Mouse (Mus musculus) forebrain, postnatal 0 days (tissue): ENCODE measurements around the gene Fcgr2b. TPM values are rescaled to one million over a fixed set of nuclear protein-coding genes. Genes with fewer than 3 reads are reported as not detected.
"Not testable (repeated sequence)": the region's sequence is repeated elsewhere in the genome, so short reads cannot be mapped to it uniquely, and the experiment has no call there.

Experiments used
- ATAC-seq: fragments of 200-750 bp; cut with Nextera tagmentation; 2 replicates; pipeline ENCODE4 v1.8.0; 2017; ENCODE audit warnings: mild to moderate bottlenecking, moderate library complexity
- DNase-seq: peaks from one replicate; pipeline ENCODE4 v3.0.0-alpha.2; 2015
- H3K27ac ChIP-seq: fragments of 300-500 bp; sonication (generic); 2 replicates; pipeline ENCODE4 v1.5.1; 2014; ENCODE audit warnings: low read depth, mild to moderate bottlenecking, antibody characterized with exemption, low read length, moderate library complexity, mixed read lengths
- H3K27me3 ChIP-seq: fragments of 300-500 bp; sonication (generic); 2 replicates; pipeline ENCODE4 v1.6.1; 2014; ENCODE audit warnings: mild to moderate bottlenecking, low read length, mixed read lengths; ENCODE audit not compliant: insufficient read depth
- H3K36me3 ChIP-seq: fragments of 300-500 bp; sonication (generic); 2 replicates; pipeline ENCODE4 v1.6.1; 2014; ENCODE audit warnings: mild to moderate bottlenecking, moderate library complexity; ENCODE audit not compliant: insufficient read depth
- H3K4me1 ChIP-seq: fragments of 300-500 bp; sonication (generic); 2 replicates; pipeline ENCODE4 v1.6.1; 2014; ENCODE audit warnings: antibody characterized with exemption; ENCODE audit not compliant: insufficient read depth
- H3K4me2 ChIP-seq: fragments of 300-500 bp; sonication (generic); 2 replicates; pipeline ENCODE4 v1.6.1; 2014; ENCODE audit warnings: low read depth, mild to moderate bottlenecking, moderate library complexity
- H3K4me3 ChIP-seq: fragments of 300-500 bp; sonication (generic); 2 replicates; pipeline ENCODE4 v1.5.1; 2014; ENCODE audit warnings: low read depth, low read length, mixed read lengths
- H3K9ac ChIP-seq: fragments of 300-500 bp; sonication (generic); 2 replicates; pipeline ENCODE4 v1.6.1; 2014; ENCODE audit warnings: mild to moderate bottlenecking
- H3K9me3 ChIP-seq: fragments of 300-500 bp; sonication (generic); 2 replicates; pipeline ENCODE4 v1.6.1; 2016; ENCODE audit warnings: low read length
- CTCF ChIP-seq: sonication (generic); IDR thresholded peaks from 2 replicates; pipeline ENCODE4 v1.5.1; 2016; ENCODE audit warnings: antibody characterized with exemption, control low read depth, low read depth
- WGBS: fragments of 180-500 bp; shearing (Covaris S2); extraction: QIAGEN DNeasy Blood & Tissue Kit; methylation state at CpG from one replicate; pipeline ENCODE4 v1.1.7; 2014; 5-methylcytosine and 5-hydroxymethylcytosine counted together
- polyA plus RNA-seq: library from polyadenylated mRNA; unstranded; fragments of >200 nt; fragmentation: Nextera tagmentation; extraction: Ambion mirVana; gene quantifications from 2 replicates; pipeline ENCODE4 v1.2.1, GENCODE M21; 2015
- total RNA-seq: library from RNA; depleted of rRNA; stranded (reverse); fragments of >200 nt; gene quantifications from 2 replicates; pipeline ENCODE4 v1.2.3, GENCODE M21; 2014

Gene Fcgr2b
- total and polyA plus RNA-seq, 2 experiments from 2014 or later = 2.3 to 3.9 TPM

- Histone ChIP-seq H3K27me3 (no peaks in the 10 kb centered on the region), H3K9me3 (no peaks in the 10 kb centered on the region), H3K4me3 (no peak overlapping the region), H3K4me2 (no peak overlapping the region), H3K4me1 (no peaks in the 10 kb centered on the region), H3K36me3 (no peaks in the 10 kb centered on the region), H3K9ac (no peak overlapping the region), H3K27ac (no peak overlapping the region)
- TF ChIP-seq CTCF = no peak
- WGBS = 74% methylated on average over 7 of the region's 7 CpGs
- DNase-seq = no peak
- ATAC-seq = no peak
Observed at GRCm38 (mm10) chr1:170975751-170976161, 591 bp downstream of the Fcgr2b start.

GRCm38 (mm10) chr1:170975350-170975749 is 997 bp downstream of the Fcgr2b start:
- not testable (repeated sequence) for ATAC-seq, H3K4me3 ChIP-seq, H3K4me2 ChIP-seq, DNase-seq, H3K4me1 ChIP-seq, H3K9me3 ChIP-seq, H3K36me3 ChIP-seq, H3K27me3 ChIP-seq, H3K27ac ChIP-seq, H3K9ac ChIP-seq
- WGBS = 86% methylated on average over 2 of the region's 2 CpGs

DNA sequence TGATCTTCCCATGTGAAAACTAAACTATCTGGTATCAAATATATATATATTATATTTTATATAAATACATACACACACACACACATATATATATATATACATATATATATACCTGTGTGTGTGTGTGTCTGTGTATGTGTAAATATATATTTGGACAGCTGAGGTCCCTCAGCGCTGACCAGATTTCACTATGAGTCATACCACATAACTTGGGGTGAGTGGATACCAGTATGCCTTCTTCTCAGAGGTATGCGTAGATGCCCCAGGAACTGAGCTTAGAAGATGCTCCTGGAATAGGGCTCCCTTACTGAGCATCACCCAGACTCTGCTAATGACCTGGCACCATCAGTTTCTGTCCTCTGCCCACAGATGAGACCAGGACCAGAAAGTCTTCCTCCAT is 1.6 kb downstream of the Fcgr2b start:
- 98% methylated on average over 2 of the region's 2 CpGs for WGBS
- Histone ChIP-seq H3K27ac (no peak overlapping the region), H3K4me1 (no peaks in the 10 kb centered on the region), H3K27me3 (no peaks in the 10 kb centered on the region), H3K4me3 (no peak overlapping the region), H3K4me2 (no peak overlapping the region), H3K9ac (no peak overlapping the region), H3K36me3 (no peaks in the 10 kb centered on the region), H3K9me3 (no peaks in the 10 kb centered on the region)
- no peak for TF ChIP-seq CTCF
- DNase-seq (no peak), ATAC-seq (no peak)

GRCm38 (mm10) chr1:170974171-170974570 is 2.2 kb downstream of the Fcgr2b start:
- 77% methylated on average over 8 of the region's 8 CpGs for WGBS
- H3K27ac ChIP-seq = no peak overlapping the region
- H3K36me3 ChIP-seq = no peaks in the 10 kb centered on the region

GRCm38 (mm10) chr1:170972936-170973335 is 3.4 kb downstream of the Fcgr2b start:
- DNase-seq (no peak), ATAC-seq (no peak)
- Histone ChIP-seq H3K4me1 (no peaks in the 10 kb centered on the region), H3K27ac (no peak overlapping the region), H3K9me3 (no peaks in the 10 kb centered on the region), H3K4me2 (no peak overlapping the region), H3K27me3 (no peaks in the 10 kb centered on the region), H3K4me3 (no peak overlapping the region), H3K9ac (no peak overlapping the region), H3K36me3 (no peaks in the 10 kb centered on the region)
- TF ChIP-seq CTCF = no peak
- WGBS = 86% methylated on average over 4 of the region's 4 CpGs

More at GRCm38 (mm10) chr1:170974171-170974570, 2.2 kb downstream of the Fcgr2b start:
- Histone ChIP-seq H3K4me2 (no peak overlapping the region), H3K9me3 (no peaks in the 10 kb centered on the region), H3K27me3 (no peaks in the 10 kb centered on the region), H3K4me3 (no peak overlapping the region), H3K9ac (no peak overlapping the region), H3K4me1 (no peaks in the 10 kb centered on the region)
- DNase-seq (no peak), ATAC-seq (no peak)
- no peak for TF ChIP-seq CTCF

GRCm38 (mm10) chr1:170972494-170972893 is 3.9 kb downstream of the Fcgr2b start:
- Histone ChIP-seq H3K36me3 (no peaks in the 10 kb centered on the region), H3K27me3 (no peaks in the 10 kb centered on the region), H3K4me1 (no peaks in the 10 kb centered on the region), H3K27ac (no peak overlapping the region), H3K4me3 (no peak overlapping the region), H3K9me3 (no peaks in the 10 kb centered on the region), H3K4me2 (no peak overlapping the region), H3K9ac (no peak overlapping the region)
- no peak for DNase-seq
- ATAC-seq = no peak
- no peak for TF ChIP-seq CTCF
- 77% methylated on average over 6 of the region's 6 CpGs for WGBS

- 74% methylated on average over 1 of the region's 1 CpGs for WGBS
- ATAC-seq = no peak
Observed at GRCm38 (mm10) chr1:170968576-170968975, 7.8 kb downstream of the Fcgr2b start.

GRCm38 (mm10) chr1:170967581-170967980 is 8.8 kb downstream of the Fcgr2b start:
- no peak overlapping the region for H3K27ac ChIP-seq
- no peaks in the 10 kb centered on the region for H3K27me3 ChIP-seq
- no peaks in the 10 kb centered on the region for H3K9me3 ChIP-seq
- H3K4me2 ChIP-seq = no peak overlapping the region
- H3K36me3 ChIP-seq = no peaks in the 10 kb centered on the region
- H3K4me1 ChIP-seq = no peaks in the 10 kb centered on the region
- no peak for TF ChIP-seq CTCF
- DNase-seq (no peak), ATAC-seq (no peak)
- H3K9ac ChIP-seq = no peak overlapping the region
- WGBS = 72% methylated on average over 3 of the region's 3 CpGs
- no peak overlapping the region for H3K4me3 ChIP-seq

More at GRCm38 (mm10) chr1:170968576-170968975, 7.8 kb downstream of the Fcgr2b start:
- no peaks in the 10 kb centered on the region for H3K27me3 ChIP-seq
- no peaks in the 10 kb centered on the region for H3K9me3 ChIP-seq
- H3K4me2 ChIP-seq = no peak overlapping the region
- no peaks in the 10 kb centered on the region for H3K36me3 ChIP-seq
- DNase-seq = no peak
- H3K4me3 ChIP-seq = no peak overlapping the region
- TF ChIP-seq CTCF = no peak
- no peaks in the 10 kb centered on the region for H3K4me1 ChIP-seq
- H3K9ac ChIP-seq = no peak overlapping the region
- H3K27ac ChIP-seq = no peak overlapping the region
